Mouse (Mus musculus): ENCODE measurements at regions not wholly inside any gene's neighbourhood (a gene's known extent, or its start where the extent isn't known, plus 50 kb on each side); places are given as distances from the start of the nearest gene placed in this dataset.

- TF ChIP-seq CTCF (IDR thresholded peaks at IDR 0.05; ENCODE audit: insufficient read depth, low read depth, low read length): no peak
- TF ChIP-seq POLR2A (IDR thresholded peaks at IDR 0.05; ENCODE audit: insufficient read depth, low read depth, low read length): no peak
Observed at GRCm38 (mm10) chr11:22602610-22603009, 90.7 kb downstream of the Tmem17 start.
